ENCODE assay signal across 25 mouse cellular contexts in genomic region chr8:61587731-61588130, GRCm38 (mm10).
DNase-seq lines count a peak whose midpoint lies in the region; ATAC-seq and TF ChIP-seq lines count a peak whose summit lies in the region.
"Had no signal": no experiment of that assay in that cellular context is flagged by ENCODE, and none has a peak within 500 bp of the region (broad histone marks: within the 10 kb centered on the region; RNA-seq: fewer than 3 reads in every experiment).

No protein-coding gene starts in this region.

- H3K79me2 ChIP-seq in CH12.LX (replicated peaks; ENCODE audit: control insufficient read depth, extremely low read depth, insufficient read depth, poor library complexity, severe bottlenecking), result peaks cover 11% of the 10 kb centered on the region

- in situ Hi-C loops in CH12.LX (cut with MboI; ENCODE audit: low pct_ligation_motif_present, low pct_unique_long_range_greater_than_20kb, low sequenced_read_pairs), result no loop called here

- H3K9me3 ChIP-seq in lung, embryonic 14.5 days (ENCODE audit: low read depth, low read length), result no peaks in the 10 kb centered on the region
- no peaks in the 10 kb centered on the region for H3K9me3 ChIP-seq in CH12.LX (replicated peaks; ENCODE audit: low read length)
- H3K9me3 ChIP-seq: heart, embryonic 12.5 days; hindbrain, embryonic 10.5 days; midbrain, embryonic 15.5 days; neural tube, embryonic 13.5 days had no signal

- H3K27ac ChIP-seq in lung, embryonic 14.5 days (ENCODE audit: low read depth), result no peak overlapping the region
- H3K27ac ChIP-seq in CH12.LX (ENCODE audit: insufficient read depth, low read depth), result no peak overlapping the region
- H3K27ac ChIP-seq in small intestine, adult 2 months (ENCODE audit: insufficient read depth, low read depth, low read length), result peak overlapping the region; percentile 40
- H3K27ac ChIP-seq: hindbrain, embryonic 10.5 days; hindbrain, postnatal 0 days; layer of hippocampus, adult 2 months; limb, embryonic 13.5 days; liver, embryonic 14.5 days; midbrain, embryonic 15.5 days; neural tube, embryonic 13.5 days had no signal

- no peak overlapping the region for H3K9ac ChIP-seq in lung, embryonic 14.5 days
- no peak overlapping the region for H3K9ac ChIP-seq in CH12.LX (ENCODE audit: insufficient read depth, low read depth)
- H3K9ac ChIP-seq: heart, embryonic 12.5 days; limb, embryonic 13.5 days; liver, embryonic 14.5 days; midbrain, embryonic 15.5 days; neural tube, embryonic 13.5 days had no signal

- no peak for TF ChIP-seq POLR2A in CH12.LX (IDR thresholded peaks at IDR 0.05; ENCODE audit: low read depth, low read length)
- TF ChIP-seq POLR2A in small intestine, adult 2 months (IDR thresholded peaks at IDR 0.05; ENCODE audit: low read depth, low read length), result no peak

- H3K4me1 ChIP-seq in lung, embryonic 14.5 days (ENCODE audit: insufficient read depth), result peaks cover 14% of the 10 kb centered on the region
- H3K4me1 ChIP-seq in CH12.LX (ENCODE audit: control insufficient read depth in 1 of 2, insufficient read depth in 2 of 2), result peaks cover 19 to 22% of the 10 kb centered on the region in 2 experiments
- peaks cover 15% of the 10 kb centered on the region; the same call in 1 of the 2 replicates for H3K4me1 ChIP-seq in small intestine, adult 2 months (ENCODE audit: control insufficient read depth, insufficient read depth, insufficient read length, low read length)

- H3K4me3 ChIP-seq in lung, embryonic 14.5 days (ENCODE audit: low read depth, low read length), result no peak overlapping the region
- no peak overlapping the region for H3K4me3 ChIP-seq in CH12.LX (replicated peaks in 1 of 3; ENCODE audit: low read depth in 2 of 3, low read length in 2 of 3, poor library complexity in 1 of 3)
- H3K4me3 ChIP-seq in small intestine, adult 2 months (ENCODE audit: low read depth, low read length), result no peak overlapping the region
- H3K4me3 ChIP-seq: heart, embryonic 12.5 days; hindbrain, embryonic 10.5 days; layer of hippocampus, adult 2 months; limb, embryonic 13.5 days; midbrain, embryonic 15.5 days; myocyte; neural tube, embryonic 13.5 days had no signal

- H3K4me2 ChIP-seq in lung, embryonic 14.5 days, result peak overlapping the region; percentile 73; the same call in 1 of the 2 replicates
- peak overlapping the region; percentile 23; the same call in 1 of the 2 replicates for H3K4me2 ChIP-seq in CH12.LX (ENCODE audit: insufficient read depth, low read depth, poor library complexity, severe bottlenecking)
- H3K4me2 ChIP-seq: heart, embryonic 12.5 days; limb, embryonic 13.5 days; midbrain, embryonic 15.5 days; neural tube, embryonic 13.5 days had no signal

- intact Hi-C loops in left cerebral cortex, postnatal 14 days (cut with DNase I), result no loop called here

- TF ChIP-seq EP300 in CH12.LX (IDR thresholded peaks at IDR 0.05; ENCODE audit: low read length), result no peak

- no peak for TF ChIP-seq CTCF in lung, embryonic 14.5 days (IDR thresholded peaks at IDR 0.05; ENCODE audit: low read depth)
- no peak for TF ChIP-seq CTCF in CH12.LX (conservative IDR thresholded peaks at IDR 0.05 in 1 of 2, IDR thresholded peaks at IDR 0.05 in 1 of 2; ENCODE audit: low read depth in 2 of 2, low read length in 2 of 2)
- TF ChIP-seq CTCF in small intestine, adult 2 months (IDR thresholded peaks at IDR 0.05; ENCODE audit: extremely low read depth, insufficient read length, insufficient replicate concordance, low read depth, low read length), result no peak

- no peak for DNase-seq in lung, embryonic 14.5 days
- DNase-seq in lung, postnatal 25 days (ENCODE audit: low spot score), result no peak
- no peak for DNase-seq in CH12.LX (ENCODE audit: extremely low read depth)
- peak; percentile 18 for DNase-seq in ZHBTc4 (ENCODE audit: low read depth, low spot score)
- no peak for DNase-seq in left cerebral cortex, postnatal 14 days (ENCODE audit: low spot score in 2 of 2)
- DNase-seq in urinary bladder, postnatal 36 days (ENCODE audit: low spot score in 2 of 2), result no peak
- no peak for DNase-seq in B cell, adult 2 months
- DNase-seq: cerebellum, adult 11-12 months; cerebellum, postnatal 10 days; gastrocnemius, postnatal 10 days; heart, postnatal 10 days; kidney, postnatal 25 days; layer of hippocampus, postnatal 36 days; right cerebral cortex, postnatal 4 days had no signal

- peaks cover 18% of the 10 kb centered on the region for H3K36me3 ChIP-seq in lung, embryonic 14.5 days (ENCODE audit: insufficient read depth)
- H3K36me3 ChIP-seq in CH12.LX (replicated peaks in 1 of 2; ENCODE audit: control insufficient read depth in 1 of 2, insufficient read depth in 1 of 2, low read length in 1 of 2), result peaks cover 0 to 3% of the 10 kb centered on the region in 2 experiments
- no peaks in the 10 kb centered on the region for H3K36me3 ChIP-seq in small intestine, adult 2 months (ENCODE audit: control insufficient read depth, insufficient read depth, low read length)
- H3K36me3 ChIP-seq: midbrain, embryonic 15.5 days; neural tube, embryonic 13.5 days had no signal

- 80% methylated on average over 3 of the region's 3 CpGs for WGBS in lung, embryonic 14.5 days
- 55% methylated on average over 3 of the region's 3 CpGs for WGBS in small intestine, adult 2 months

- no peak for ATAC-seq in lung, embryonic 14.5 days (ENCODE audit: insufficient read depth)
- ATAC-seq: forebrain, embryonic 14.5 days; hindbrain, postnatal 0 days; midbrain, embryonic 15.5 days had no signal

- no peak for TF ChIP-seq RAD21 in CH12.LX (IDR thresholded peaks at IDR 0.05; ENCODE audit: low read depth, low read length)

- dilution Hi-C loops in CH12.LX (cut with MboI; ENCODE audit: extremely low pct_ligation_motif_present, extremely low pct_unique_long_range_greater_than_20kb, low sequenced_read_pairs), result no loop called here

- no peaks in the 10 kb centered on the region for H3K27me3 ChIP-seq in lung, embryonic 14.5 days (ENCODE audit: insufficient read depth, low read length)
- H3K27me3 ChIP-seq in CH12.LX (replicated peaks), result peaks cover 4% of the 10 kb centered on the region
- no peaks in the 10 kb centered on the region for H3K27me3 ChIP-seq in small intestine, adult 2 months (ENCODE audit: control insufficient read depth, insufficient read depth, low read length)
- H3K27me3 ChIP-seq: heart, embryonic 12.5 days; limb, embryonic 13.5 days; midbrain, embryonic 15.5 days; neural tube, embryonic 13.5 days had no signal

TF ChIP-seq in CH12.LX, 34 proteins besides CTCF, POLR2A, EP300 and RAD21:
- no peak for TF ChIP-seq MXI1 (IDR thresholded peaks at IDR 0.05; ENCODE audit: low read depth, low read length)
- no peak for TF ChIP-seq TBP (conservative IDR thresholded peaks at IDR 0.05; ENCODE audit: low read depth, low read length)
- TF ChIP-seq JUN (IDR thresholded peaks at IDR 0.05; ENCODE audit: insufficient read depth, low read depth, low read length), result no peak
- no peak for TF ChIP-seq MEF2A (IDR thresholded peaks at IDR 0.05; ENCODE audit: borderline replicate concordance, low read depth, low read length)
- no peak for TF ChIP-seq SIN3A (IDR thresholded peaks at IDR 0.05; ENCODE audit: low read length)
- TF ChIP-seq KAT2A (IDR thresholded peaks at IDR 0.05; ENCODE audit: insufficient replicate concordance, low read length), result no peak
- TF ChIP-seq POLR2AphosphoS2 (IDR thresholded peaks at IDR 0.05; ENCODE audit: low read depth, low read length), result no peak
- no peak for TF ChIP-seq ELF1 (IDR thresholded peaks at IDR 0.05; ENCODE audit: low read depth, low read length)
